Mouse (Mus musculus) cerebellum, adult 2 months (tissue): ENCODE measurements around the gene Sh3bp2.

Experiments
- CTCF ChIP-seq: fragments of 200-500 bp; IDR thresholded peaks from 2 replicates; pipeline ENCODE4 v1.5.1; 2011; ENCODE audit warnings: low read depth, mild to moderate bottlenecking, control low read depth, low read length, moderate library complexity, borderline replicate concordance; ENCODE audit not compliant: insufficient read depth
- POLR2A ChIP-seq: fragments of 200-500 bp; IDR thresholded peaks from 2 replicates; pipeline ENCODE4 v1.6.1; 2011; ENCODE audit warnings: low read length, control low read depth, borderline replicate concordance; ENCODE audit not compliant: insufficient read depth

DNA sequence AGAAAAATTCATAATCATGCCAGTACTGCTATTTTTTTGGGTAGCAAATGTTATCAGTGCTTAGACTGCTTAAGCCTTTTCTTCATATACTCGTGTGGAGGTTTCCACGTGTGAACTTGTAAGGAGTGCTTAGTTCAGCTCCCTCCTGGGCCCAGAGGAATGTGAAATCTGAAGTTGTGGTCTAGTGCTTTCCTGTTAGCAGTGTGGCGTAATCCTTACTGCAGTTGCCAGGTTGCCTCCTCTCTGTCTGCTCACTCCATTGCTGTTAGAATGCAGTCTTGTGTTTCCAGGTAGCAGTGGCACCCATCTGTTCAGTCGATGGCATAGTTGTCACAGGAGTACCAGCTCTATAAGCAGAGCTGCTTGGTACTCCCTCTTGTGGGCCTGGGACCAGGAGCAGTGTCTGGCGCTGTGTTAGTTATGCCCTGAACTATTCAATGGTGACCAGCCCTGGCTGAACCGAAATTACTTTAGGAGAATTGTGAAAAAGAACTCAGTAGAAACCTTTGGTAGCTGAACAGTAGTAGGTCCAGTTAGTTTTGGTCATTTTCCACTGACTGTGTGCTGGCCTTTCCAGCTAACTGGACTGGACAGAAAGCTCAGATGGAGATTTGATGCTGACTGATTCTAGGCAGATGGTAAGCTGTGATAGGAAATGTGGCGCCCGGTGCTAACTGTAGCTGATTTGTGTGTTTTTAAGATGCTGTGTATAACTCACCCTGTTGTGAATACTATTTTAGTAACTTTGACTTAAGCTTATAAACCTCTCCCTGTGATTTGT lies 81.7 kb downstream of the Sh3bp2 start:
- TF ChIP-seq CTCF (peak; percentile 38; the same call in 1 of the 2 replicates), POLR2A (no peak)
